Mouse (Mus musculus): ENCODE measurements around the gene Tbcel. TPM values are rescaled to one million over a fixed set of nuclear protein-coding genes. Genes with fewer than 3 reads are reported as not detected.

Gene Tbcel
- polyA plus RNA-seq (2016; fragmentation: Nextera tagmentation; extraction: Ambion mirVana) = 5.2 and 5.4 TPM in 2 replicates

DNA sequence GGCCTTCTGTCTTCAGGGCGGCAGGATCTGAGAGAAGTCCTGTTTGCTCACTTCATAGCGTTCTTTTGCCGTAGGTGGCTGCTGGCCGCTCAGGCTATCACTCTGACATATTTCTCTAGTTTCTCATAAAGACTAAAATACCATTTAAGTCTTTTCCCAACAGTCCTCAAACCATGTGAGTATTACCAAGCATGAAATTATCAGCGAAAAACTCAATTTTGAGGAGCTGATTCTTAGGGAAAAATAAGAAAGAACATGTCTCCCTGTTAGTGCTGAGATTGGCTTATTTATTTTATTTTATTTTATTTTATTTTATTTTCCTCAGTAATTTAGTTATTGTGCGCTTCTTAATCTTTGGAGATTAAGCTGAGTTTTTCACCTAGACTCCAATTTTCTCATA is at the start of gene Tbcel:
Gene Tbcel, minus strand, starts transcription at position 101 of the 400 bp plus-strand sequence.
- Histone ChIP-seq H3K27me3 (replicated peaks) (peaks cover 14% of the 10 kb centered on the region; the same call in 1 of the 2 replicates), H3K9ac (no peak within 1 kb of the TSS), H3K4me3 (no peak within 1 kb of the TSS), H3K27ac (ENCODE audit: poor library complexity, severe bottlenecking) (no peak within 1 kb of the TSS), H3K9me3 (replicated peaks) (no peaks in the 10 kb centered on the region), H3K36me3 (no peaks in the 10 kb centered on the region), H3K4me1 (replicated peaks) (no peaks in the 10 kb centered on the region), H3K4me2 (no peak within 1 kb of the TSS)
- no peak for ATAC-seq (ENCODE audit: insufficient number of reproducible peaks, low FRiP score)
- 78% methylated on average over 6 of the region's 6 CpGs for WGBS

DNA sequence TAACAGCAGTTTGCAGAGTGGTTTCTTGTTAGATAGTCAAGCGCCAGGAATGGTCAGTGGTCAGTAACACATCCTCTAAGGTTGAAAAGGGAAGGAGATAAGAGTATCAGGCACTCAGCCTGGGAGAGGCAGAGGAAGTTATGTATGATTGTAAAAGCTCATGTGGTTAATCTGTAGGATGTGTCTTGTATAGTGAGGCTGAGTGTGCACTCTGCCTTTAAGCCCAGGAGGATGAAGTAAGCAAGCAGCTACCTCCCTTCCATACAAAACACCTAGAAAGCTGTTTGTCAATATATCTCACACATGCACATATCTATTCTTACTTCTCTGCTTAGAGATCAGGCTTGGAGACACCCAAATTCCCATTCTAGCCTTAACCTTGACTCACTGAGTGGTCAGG is 47.6 kb upstream of the Tbcel start:
- H3K9me3 ChIP-seq (replicated peaks) = 0 out of 2 replicates have a peak, but pooled peaks cover 4% of the 10 kb centered on the region
- H3K4me2 ChIP-seq = no peak overlapping the region

DNA sequence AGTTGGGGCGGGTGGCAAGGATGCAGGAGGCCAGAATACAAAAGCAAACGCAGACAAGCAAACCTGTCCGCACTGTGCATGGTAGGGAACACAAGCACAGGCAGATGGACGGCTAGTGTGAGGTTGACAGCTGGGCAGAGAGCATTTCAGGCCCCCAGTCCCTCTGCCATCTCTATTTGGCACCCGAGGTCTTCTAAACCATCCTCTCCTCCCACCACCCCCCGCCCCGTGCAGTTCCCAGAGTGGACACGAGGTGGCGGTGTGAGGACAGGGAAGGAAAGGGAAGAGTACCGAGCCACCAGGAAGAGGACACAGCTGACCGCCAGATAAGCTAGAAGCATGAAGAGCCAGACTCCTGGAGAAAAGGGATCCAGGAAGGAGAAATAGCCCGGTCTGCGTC is 42.5 kb upstream of the Tbcel start:
- ATAC-seq (ENCODE audit: insufficient number of reproducible peaks, low FRiP score) = no peak
- no peak overlapping the region for H3K4me2 ChIP-seq
- no peak overlapping the region for H3K4me3 ChIP-seq
- no peak overlapping the region for H3K27ac ChIP-seq (ENCODE audit: poor library complexity, severe bottlenecking)
- no peaks in the 10 kb centered on the region for H3K4me1 ChIP-seq (replicated peaks)
- 17% methylated on average over 13 of the region's 13 CpGs for WGBS
- H3K36me3 ChIP-seq = no peaks in the 10 kb centered on the region
- H3K9ac ChIP-seq = no peak overlapping the region
- peaks cover 48% of the 10 kb centered on the region for H3K27me3 ChIP-seq (replicated peaks)
- no peaks in the 10 kb centered on the region for H3K9me3 ChIP-seq (replicated peaks)

More for the DNA sequence above, 47.6 kb upstream of the Tbcel start:
- Histone ChIP-seq H3K27me3 (replicated peaks) (peaks cover 18% of the 10 kb centered on the region), H3K9ac (no peak overlapping the region), H3K4me1 (replicated peaks) (no peaks in the 10 kb centered on the region), H3K27ac (ENCODE audit: poor library complexity, severe bottlenecking) (no peak overlapping the region), H3K36me3 (no peaks in the 10 kb centered on the region), H3K4me3 (no peak overlapping the region)
- no peak for ATAC-seq (ENCODE audit: insufficient number of reproducible peaks, low FRiP score)
- WGBS = 23% methylated on average over 1 of the region's 1 CpGs

DNA sequence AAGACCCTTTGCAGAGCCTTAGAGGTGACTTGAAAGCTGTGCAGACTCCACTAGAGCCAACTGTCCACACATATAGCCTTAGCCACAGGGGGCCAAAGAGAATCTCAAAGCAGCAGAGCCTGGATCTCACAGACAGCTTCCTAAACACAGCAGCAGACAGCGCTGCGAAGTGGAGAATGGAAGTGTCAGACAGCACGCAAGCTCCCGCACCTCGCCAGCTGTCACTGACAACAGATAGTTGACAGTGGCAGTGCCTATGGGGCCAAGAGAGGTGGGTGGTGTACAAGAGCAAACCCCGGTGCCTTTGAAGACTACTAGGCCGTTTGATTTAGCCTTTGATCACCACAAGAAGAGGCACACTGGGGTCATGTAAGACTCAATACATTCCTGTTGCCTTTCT is 41.4 kb upstream of the Tbcel start:
- WGBS = 39% methylated on average over 7 of the region's 7 CpGs
- H3K36me3 ChIP-seq = no peaks in the 10 kb centered on the region
- no peaks in the 10 kb centered on the region for H3K9me3 ChIP-seq (replicated peaks)
- H3K9ac ChIP-seq = no peak overlapping the region
- H3K27ac ChIP-seq (ENCODE audit: poor library complexity, severe bottlenecking) = no peak overlapping the region
- ATAC-seq (ENCODE audit: insufficient number of reproducible peaks, low FRiP score) = no peak
- no peak overlapping the region for H3K4me2 ChIP-seq
- H3K27me3 ChIP-seq (replicated peaks) = peaks cover 56% of the 10 kb centered on the region
- no peaks in the 10 kb centered on the region for H3K4me1 ChIP-seq (replicated peaks)
- no peak overlapping the region for H3K4me3 ChIP-seq

DNA sequence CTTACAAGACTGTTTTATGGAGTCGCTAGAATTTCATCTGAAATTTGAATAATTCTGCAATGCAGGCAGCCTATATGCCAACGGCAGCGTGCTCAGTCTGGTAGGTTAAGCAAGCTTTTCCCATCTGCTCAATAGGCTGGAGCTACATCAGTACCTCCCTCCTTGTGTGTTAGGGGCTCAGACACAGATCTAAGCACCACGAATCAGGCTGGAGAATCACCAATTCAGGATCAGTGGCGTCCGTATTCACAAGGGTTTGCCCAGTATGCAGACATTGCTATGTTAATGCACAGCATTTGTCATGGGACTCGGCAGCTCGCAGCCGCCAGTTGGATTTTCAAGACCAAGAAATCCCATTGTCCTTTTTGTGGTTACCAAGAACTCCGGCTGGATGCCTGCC is 36.9 kb upstream of the Tbcel start:
- Histone ChIP-seq H3K36me3 (no peaks in the 10 kb centered on the region), H3K4me2 (no peak overlapping the region), H3K4me1 (replicated peaks) (no peaks in the 10 kb centered on the region), H3K27ac (ENCODE audit: poor library complexity, severe bottlenecking) (no peak overlapping the region), H3K4me3 (no peak overlapping the region), H3K9me3 (replicated peaks) (no peaks in the 10 kb centered on the region), H3K9ac (no peak overlapping the region), H3K27me3 (replicated peaks) (peaks cover 36% of the 10 kb centered on the region)
- no peak for ATAC-seq (ENCODE audit: insufficient number of reproducible peaks, low FRiP score)
- 80% methylated on average over 10 of the region's 10 CpGs for WGBS

DNA sequence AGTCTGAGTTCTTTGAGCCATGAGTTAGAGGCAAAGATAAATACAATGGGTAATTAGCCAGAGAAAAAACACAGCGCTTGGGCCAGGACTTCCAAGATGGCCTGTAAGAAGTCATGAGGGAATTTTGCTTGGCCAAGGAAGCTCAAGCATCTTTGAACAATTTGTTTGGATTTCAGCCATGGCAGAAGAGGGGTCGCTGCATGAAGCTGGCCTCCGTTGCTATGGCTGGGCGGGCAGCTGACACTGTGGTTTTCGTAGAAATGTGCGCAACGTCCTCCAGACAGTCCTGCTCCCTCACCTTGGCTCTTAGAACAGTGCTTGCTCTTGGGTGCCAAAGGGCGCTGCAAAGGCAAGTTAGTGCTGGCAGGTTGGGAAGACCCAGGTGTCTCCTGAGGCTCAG is 25.9 kb upstream of the Tbcel start:
- WGBS = 87% methylated on average over 8 of the region's 8 CpGs

DNA sequence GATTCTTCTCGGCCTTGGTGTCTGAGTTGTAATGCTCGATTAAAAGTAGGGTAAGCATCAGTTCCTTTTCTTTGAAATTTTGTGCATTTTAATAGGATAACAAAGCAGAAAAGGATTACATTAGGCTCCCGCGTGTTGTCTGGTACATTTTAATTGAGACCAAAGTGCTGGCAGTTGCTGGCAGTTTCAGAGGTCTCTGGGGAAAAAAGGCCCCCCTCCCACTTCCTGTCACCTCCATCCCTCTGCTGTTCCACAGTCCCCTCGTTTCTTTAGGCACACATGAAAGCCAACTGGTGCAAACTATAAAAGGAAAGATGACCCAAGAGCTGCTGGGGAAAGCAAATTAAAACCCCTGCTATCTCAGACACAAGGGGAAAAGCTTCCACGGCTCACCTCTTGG is 25.4 kb upstream of the Tbcel start:
- no peak overlapping the region; the same call in 1 of the 2 replicates for H3K27ac ChIP-seq (ENCODE audit: poor library complexity, severe bottlenecking)
- no peak overlapping the region for H3K9ac ChIP-seq
- no peak overlapping the region for H3K4me2 ChIP-seq
- no peaks in the 10 kb centered on the region for H3K9me3 ChIP-seq (replicated peaks)
- H3K36me3 ChIP-seq = no peaks in the 10 kb centered on the region
- H3K4me1 ChIP-seq (replicated peaks) = peaks cover 34% of the 10 kb centered on the region
- ATAC-seq (ENCODE audit: insufficient number of reproducible peaks, low FRiP score) = no peak
- WGBS = 17% methylated on average over 6 of the region's 6 CpGs
- H3K4me3 ChIP-seq = no peak overlapping the region
- peaks cover 9% of the 10 kb centered on the region for H3K27me3 ChIP-seq (replicated peaks)

More for the DNA sequence above, 25.9 kb upstream of the Tbcel start:
- Histone ChIP-seq H3K9me3 (replicated peaks) (no peaks in the 10 kb centered on the region), H3K36me3 (no peaks in the 10 kb centered on the region), H3K4me2 (no peak overlapping the region), H3K4me3 (no peak overlapping the region), H3K4me1 (replicated peaks) (peaks cover 34% of the 10 kb centered on the region), H3K9ac (no peak overlapping the region), H3K27ac (ENCODE audit: poor library complexity, severe bottlenecking) (0 out of 2 replicates have a peak overlapping the region, but pooled peaks have one; percentile 13), H3K27me3 (replicated peaks) (peaks cover 8% of the 10 kb centered on the region; the same call in 1 of the 2 replicates)
- no peak for ATAC-seq (ENCODE audit: insufficient number of reproducible peaks, low FRiP score)

DNA sequence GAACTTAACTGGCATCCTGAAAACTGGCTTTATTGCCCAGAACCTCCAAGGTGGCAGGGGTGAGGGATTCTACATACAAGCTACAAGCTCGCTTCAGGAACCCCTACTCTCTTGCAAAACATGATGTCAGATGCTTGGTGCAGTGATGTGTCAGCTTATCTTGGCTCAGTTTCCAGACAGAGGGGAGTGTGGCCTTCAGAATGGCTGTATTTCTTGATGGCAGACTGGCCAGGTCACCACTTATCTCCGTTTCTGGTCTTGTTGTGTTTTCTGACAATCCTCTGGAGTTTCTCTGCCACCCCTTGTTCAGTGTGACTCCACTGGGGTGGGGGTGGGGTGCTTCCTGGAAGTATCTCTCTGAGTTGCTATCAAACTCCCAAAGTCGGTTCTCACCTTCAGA is 24.3 kb upstream of the Tbcel start:
- Histone ChIP-seq H3K27me3 (replicated peaks) (peaks cover 14% of the 10 kb centered on the region), H3K9ac (no peak overlapping the region), H3K9me3 (replicated peaks) (no peaks in the 10 kb centered on the region), H3K4me1 (replicated peaks) (peaks cover 34% of the 10 kb centered on the region), H3K36me3 (no peaks in the 10 kb centered on the region), H3K4me3 (no peak overlapping the region), H3K27ac (ENCODE audit: poor library complexity, severe bottlenecking) (no peak overlapping the region), H3K4me2 (no peak overlapping the region)
- WGBS = 7% methylated on average over 3 of the region's 3 CpGs
- ATAC-seq (ENCODE audit: insufficient number of reproducible peaks, low FRiP score) = no peak

DNA sequence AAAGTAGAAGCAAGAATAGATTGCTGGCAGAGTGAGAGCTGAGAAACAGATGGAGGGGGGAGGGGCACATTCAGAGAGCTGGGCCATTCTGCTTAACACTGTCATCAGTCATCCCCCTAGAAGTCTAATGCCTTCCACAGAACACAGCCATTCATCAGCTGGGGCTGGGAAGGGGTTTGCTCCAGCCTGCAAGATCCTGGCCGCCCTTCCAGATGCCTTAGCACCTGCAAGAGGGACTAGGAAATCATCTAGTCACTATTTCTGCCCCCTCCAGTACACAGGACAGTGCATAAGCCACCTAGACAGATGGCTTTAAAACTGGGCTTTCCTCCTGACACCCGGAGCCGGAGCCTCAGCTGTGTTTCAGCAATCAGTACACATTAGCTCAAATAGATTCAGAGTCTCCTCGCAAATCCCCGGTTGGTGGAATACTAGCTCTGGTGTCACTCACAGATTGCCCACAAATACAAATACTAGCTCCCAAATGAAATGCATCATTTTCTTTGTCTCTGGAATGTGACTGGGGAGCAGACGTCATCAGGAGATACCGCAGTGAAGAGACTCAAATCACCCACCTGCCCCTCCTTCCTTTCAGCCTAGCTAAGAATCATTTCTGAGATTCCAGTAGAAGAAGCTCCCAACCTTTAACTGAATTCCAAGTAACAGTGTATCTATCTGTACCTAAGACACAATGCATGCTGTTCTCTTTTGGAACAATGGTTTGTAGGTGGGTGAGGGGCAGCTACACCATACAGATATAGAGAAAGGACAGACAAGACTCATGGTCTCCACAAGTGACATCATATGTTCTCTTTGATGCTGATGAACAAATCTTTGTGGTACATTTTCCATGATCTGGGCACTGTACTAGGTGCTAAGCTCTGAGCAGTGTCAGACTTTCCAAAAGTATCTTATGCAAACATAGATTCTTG is 22.9 kb upstream of the Tbcel start:
- 0 out of 2 replicates have a peak, but pooled peaks have one; percentile 39 for ATAC-seq (ENCODE audit: insufficient number of reproducible peaks, low FRiP score)

DNA sequence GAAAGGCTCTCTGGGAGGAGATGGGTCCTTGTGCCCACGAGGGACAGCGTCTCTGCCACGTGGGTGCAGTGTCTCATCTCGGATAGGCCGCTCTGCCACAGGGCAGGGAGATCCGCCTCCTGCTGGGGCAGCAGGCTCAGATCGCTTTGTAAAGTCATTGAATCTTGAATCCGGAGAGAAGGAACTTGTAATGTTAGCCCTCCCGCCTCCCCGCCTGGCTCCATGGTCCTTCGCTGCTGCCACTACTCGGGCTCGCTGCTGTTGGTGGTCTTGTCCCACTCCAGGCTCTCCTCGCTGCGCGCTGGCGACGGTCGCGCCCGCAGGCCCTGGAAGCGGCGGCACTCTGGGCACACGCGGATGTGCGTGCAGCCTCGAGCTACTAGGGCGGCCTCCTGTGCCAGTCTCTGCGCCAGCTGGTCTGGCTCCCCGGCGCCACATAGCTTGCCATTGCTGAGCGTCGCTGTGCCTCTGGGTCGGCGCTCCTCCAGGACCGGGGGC is 13.0 kb upstream of the Tbcel start:
- Histone ChIP-seq H3K4me3 (peak overlapping the region; percentile 36), H3K36me3 (no peaks in the 10 kb centered on the region), H3K9me3 (replicated peaks) (no peaks in the 10 kb centered on the region), H3K27ac (ENCODE audit: poor library complexity, severe bottlenecking) (no peak overlapping the region), H3K27me3 (replicated peaks) (peaks cover 60% of the 10 kb centered on the region), H3K4me1 (replicated peaks) (0 out of 2 replicates have a peak, but pooled peaks cover 9% of the 10 kb centered on the region), H3K9ac (peak overlapping the region; percentile 23; the same call in 1 of the 2 replicates), H3K4me2 (peak overlapping the region; percentile 74)
- ATAC-seq (ENCODE audit: insufficient number of reproducible peaks, low FRiP score) = 0 out of 2 replicates have a peak, but pooled peaks have one; percentile 51
- WGBS = 4% methylated on average over 36 of the region's 36 CpGs

More for the DNA sequence above, 22.9 kb upstream of the Tbcel start:
- Histone ChIP-seq H3K27me3 (replicated peaks) (peaks cover 20% of the 10 kb centered on the region), H3K9ac (no peak overlapping the region), H3K4me3 (no peak overlapping the region), H3K27ac (ENCODE audit: poor library complexity, severe bottlenecking) (no peak overlapping the region), H3K36me3 (no peaks in the 10 kb centered on the region), H3K4me1 (replicated peaks) (peaks cover 34% of the 10 kb centered on the region), H3K9me3 (replicated peaks) (no peaks in the 10 kb centered on the region), H3K4me2 (no peak overlapping the region)
- 42% methylated on average over 7 of the region's 7 CpGs for WGBS

DNA sequence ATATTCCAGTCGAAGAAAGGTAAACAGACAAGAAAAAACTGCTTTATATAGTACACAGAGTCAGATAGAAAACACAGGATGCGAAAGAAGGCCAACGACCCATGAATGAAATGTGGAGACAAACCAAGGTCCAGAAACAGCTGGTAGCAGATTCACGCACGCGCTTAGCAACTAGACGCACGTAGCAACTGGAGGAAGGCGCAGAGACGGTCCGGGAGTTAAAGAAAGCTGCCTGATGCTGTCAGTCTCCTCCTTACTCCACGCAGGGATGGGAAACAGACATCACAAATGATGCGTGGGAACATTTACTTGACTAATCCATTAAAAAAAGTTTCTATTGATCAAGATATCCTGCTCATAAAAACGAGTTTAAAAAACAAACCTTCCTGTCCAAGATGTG is 10.6 kb upstream of the Tbcel start:
- Histone ChIP-seq H3K27me3 (replicated peaks) (peaks cover 52% of the 10 kb centered on the region), H3K27ac (ENCODE audit: poor library complexity, severe bottlenecking) (no peak overlapping the region), H3K9me3 (replicated peaks) (no peaks in the 10 kb centered on the region), H3K9ac (no peak overlapping the region), H3K4me2 (no peak overlapping the region), H3K4me1 (replicated peaks) (0 out of 2 replicates have a peak, but pooled peaks cover 12% of the 10 kb centered on the region), H3K4me3 (no peak overlapping the region), H3K36me3 (no peaks in the 10 kb centered on the region)
- WGBS = 79% methylated on average over 14 of the region's 14 CpGs
- no peak for ATAC-seq (ENCODE audit: insufficient number of reproducible peaks, low FRiP score)
